Mouse (Mus musculus) midbrain, embryonic 15.5 days (tissue): ENCODE measurements around the gene Lrmp. TPM values are rescaled to one million over a fixed set of nuclear protein-coding genes. Genes with fewer than 3 reads are reported as not detected.

Source experiments
- ATAC-seq: fragments of 200-750 bp; cut with Nextera tagmentation; replicated peaks from 2 replicates; pipeline ENCODE4 v1.8.0; 2017; ENCODE audit warnings: moderate TSS enrichment
- H3K27ac ChIP-seq: fragments of 300-500 bp; sonication (generic); 2 replicates; pipeline ENCODE4 v1.5.1; 2015; ENCODE audit warnings: mild to moderate bottlenecking, inconsistent platforms
- H3K27me3 ChIP-seq: fragments of 300-500 bp; sonication (generic); replicated peaks from 2 replicates; pipeline ENCODE4 v1.6.1; 2015; ENCODE audit warnings: inconsistent platforms
- H3K36me3 ChIP-seq: fragments of 300-500 bp; sonication (generic); replicated peaks from 2 replicates; pipeline ENCODE4 v1.6.1; 2015; ENCODE audit warnings: inconsistent platforms
- H3K4me1 ChIP-seq: fragments of 300-500 bp; sonication (generic); 2 replicates; pipeline ENCODE4 v1.6.1; 2015; ENCODE audit warnings: inconsistent platforms
- H3K4me2 ChIP-seq: fragments of 300-500 bp; sonication (generic); 2 replicates; pipeline ENCODE4 v1.6.1; 2015; ENCODE audit warnings: inconsistent platforms, mild to moderate bottlenecking, moderate library complexity
- H3K4me3 ChIP-seq: fragments of 300-500 bp; sonication (generic); 2 replicates; pipeline ENCODE4 v1.5.1; 2015; ENCODE audit warnings: mild to moderate bottlenecking, inconsistent platforms
- H3K9ac ChIP-seq: fragments of 300-500 bp; sonication (generic); 2 replicates; pipeline ENCODE4 v1.6.1; 2015; ENCODE audit warnings: mild to moderate bottlenecking, inconsistent platforms
- H3K9me3 ChIP-seq: fragments of 300-500 bp; sonication (generic); 2 replicates; pipeline ENCODE4 v1.6.1; 2016; ENCODE audit warnings: inconsistent platforms
- WGBS: fragments of 180-500 bp; shearing (Covaris S2); methylation state at CpG from one replicate; pipeline ENCODE4 v1.1.7; 2015; ENCODE audit warnings: mixed read lengths; 5-methylcytosine and 5-hydroxymethylcytosine counted together
- polyA plus RNA-seq: library from polyadenylated mRNA; unstranded; fragments of >200 nt; fragmentation: Nextera tagmentation; extraction: Ambion mirVana; gene quantifications from 2 replicates; pipeline ENCODE4 v1.2.1, GENCODE M21; 2015

Lrmp gene
- polyA plus RNA-seq, 1 experiment from 2014 or later: 0.62 TPM

- H3K4me2 ChIP-seq: no peak overlapping the region
- no peak overlapping the region for H3K4me3 ChIP-seq
- no peaks in the 10 kb centered on the region for H3K27me3 ChIP-seq
- H3K9me3 ChIP-seq: no peaks in the 10 kb centered on the region
- no peak overlapping the region for H3K9ac ChIP-seq
- H3K4me1 ChIP-seq: no peaks in the 10 kb centered on the region
- WGBS: 94% methylated on average over 5 of the region's 6 CpGs
- H3K36me3 ChIP-seq: no peaks in the 10 kb centered on the region
- ATAC-seq: no peak
- no peak overlapping the region for H3K27ac ChIP-seq
These were observed 9.2 kb upstream of the Lrmp start for GRCm38 (mm10) chr6:145106163-145106842.

- no peak for ATAC-seq
- Histone ChIP-seq H3K27ac (no peak overlapping the region), H3K4me3 (no peak overlapping the region), H3K36me3 (no peaks in the 10 kb centered on the region), H3K9ac (no peak overlapping the region), H3K4me1 (no peaks in the 10 kb centered on the region), H3K4me2 (no peak overlapping the region), H3K27me3 (no peaks in the 10 kb centered on the region), H3K9me3 (no peaks in the 10 kb centered on the region)
- WGBS: 96% methylated on average over 4 of the region's 4 CpGs
These were observed 4.7 kb upstream of the Lrmp start for GRCm38 (mm10) chr6:145110786-145111185.

GRCm38 (mm10) chr6:145112865-145113264 is 2.6 kb upstream of the Lrmp start:
- no peaks in the 10 kb centered on the region for H3K36me3 ChIP-seq
- peaks cover 8% of the 10 kb centered on the region for H3K4me1 ChIP-seq
- H3K4me2 ChIP-seq: no peak overlapping the region
- H3K27ac ChIP-seq: no peak overlapping the region
- H3K9ac ChIP-seq: no peak overlapping the region
- H3K9me3 ChIP-seq: no peaks in the 10 kb centered on the region
- 68% methylated on average over 6 of the region's 6 CpGs for WGBS
- H3K4me3 ChIP-seq: no peak overlapping the region
- no peaks in the 10 kb centered on the region for H3K27me3 ChIP-seq
- ATAC-seq: no peak

GRCm38 (mm10) chr6:145114561-145114960 is 892 bp upstream of the Lrmp start:
- Histone ChIP-seq H3K9me3 (no peaks in the 10 kb centered on the region), H3K9ac (no peak overlapping the region), H3K27ac (no peak overlapping the region), H3K36me3 (no peaks in the 10 kb centered on the region), H3K27me3 (no peaks in the 10 kb centered on the region), H3K4me1 (peaks cover 8% of the 10 kb centered on the region), H3K4me2 (no peak overlapping the region), H3K4me3 (no peak overlapping the region)
- ATAC-seq: no peak
- WGBS: 72% methylated on average over 2 of the region's 2 CpGs

GRCm38 (mm10) chr6:145116098-145116672 is 732 bp downstream of the Lrmp start:
- Histone ChIP-seq H3K9me3 (no peaks in the 10 kb centered on the region), H3K4me1 (peaks cover 8% of the 10 kb centered on the region), H3K4me3 (no peak overlapping the region), H3K27me3 (no peaks in the 10 kb centered on the region), H3K9ac (no peak overlapping the region), H3K27ac (no peak overlapping the region), H3K36me3 (no peaks in the 10 kb centered on the region), H3K4me2 (no peak overlapping the region)
- no peak for ATAC-seq
- 9% methylated on average over 4 of the region's 4 CpGs for WGBS

GRCm38 (mm10) chr6:145120086-145120485 is 4.6 kb downstream of the Lrmp start:
- no peak for ATAC-seq
- Histone ChIP-seq H3K27me3 (no peaks in the 10 kb centered on the region), H3K9ac (no peak overlapping the region), H3K9me3 (no peaks in the 10 kb centered on the region), H3K4me2 (no peak overlapping the region), H3K4me1 (peaks cover 8% of the 10 kb centered on the region), H3K36me3 (no peaks in the 10 kb centered on the region), H3K4me3 (no peak overlapping the region), H3K27ac (no peak overlapping the region)
- 80% methylated on average over 2 of the region's 2 CpGs for WGBS

- no peaks in the 10 kb centered on the region for H3K9me3 ChIP-seq
- H3K27ac ChIP-seq: no peak overlapping the region
- H3K9ac ChIP-seq: no peak overlapping the region
- WGBS: 57% methylated on average over 18 of the region's 18 CpGs
- H3K36me3 ChIP-seq: no peaks in the 10 kb centered on the region
- H3K27me3 ChIP-seq: no peaks in the 10 kb centered on the region
- ATAC-seq: no peak
- H3K4me1 ChIP-seq: peaks cover 7% of the 10 kb centered on the region
- no peak overlapping the region for H3K4me3 ChIP-seq
- no peak overlapping the region for H3K4me2 ChIP-seq
These were observed 5.5 kb downstream of the Lrmp start for GRCm38 (mm10) chr6:145120787-145121589.

GRCm38 (mm10) chr6:145121590-145122420 is 6.4 kb downstream of the Lrmp start:
- 45% methylated on average over 21 of the region's 21 CpGs for WGBS
- Histone ChIP-seq H3K9ac (no peak overlapping the region), H3K36me3 (no peaks in the 10 kb centered on the region), H3K4me2 (no peak overlapping the region), H3K4me1 (no peaks in the 10 kb centered on the region), H3K9me3 (no peaks in the 10 kb centered on the region), H3K27ac (no peak overlapping the region), H3K27me3 (no peaks in the 10 kb centered on the region), H3K4me3 (no peak overlapping the region)
- no peak for ATAC-seq

- Histone ChIP-seq H3K4me3 (no peak overlapping the region), H3K4me1 (no peaks in the 10 kb centered on the region), H3K27me3 (no peaks in the 10 kb centered on the region), H3K4me2 (no peak overlapping the region), H3K36me3 (no peaks in the 10 kb centered on the region), H3K9ac (no peak overlapping the region), H3K27ac (no peak overlapping the region), H3K9me3 (no peaks in the 10 kb centered on the region)
- 38% methylated on average over 8 of the region's 8 CpGs for WGBS
- ATAC-seq: no peak
These were observed 7.1 kb downstream of the Lrmp start for GRCm38 (mm10) chr6:145122423-145123059.

GRCm38 (mm10) chr6:145123136-145124060 is 7.9 kb downstream of the Lrmp start:
- ATAC-seq: no peak
- Histone ChIP-seq H3K36me3 (no peaks in the 10 kb centered on the region), H3K27me3 (no peaks in the 10 kb centered on the region), H3K9me3 (no peaks in the 10 kb centered on the region), H3K4me2 (no peak overlapping the region), H3K27ac (no peak overlapping the region), H3K9ac (no peak overlapping the region), H3K4me1 (no peaks in the 10 kb centered on the region), H3K4me3 (no peak overlapping the region)
- WGBS: 84% methylated on average over 11 of the region's 11 CpGs

GRCm38 (mm10) chr6:145124621-145125020 is 9.2 kb downstream of the Lrmp start:
- H3K9me3 ChIP-seq: no peaks in the 10 kb centered on the region
- no peak overlapping the region for H3K9ac ChIP-seq
- H3K27ac ChIP-seq: no peak overlapping the region
- H3K27me3 ChIP-seq: no peaks in the 10 kb centered on the region
- no peak overlapping the region for H3K4me3 ChIP-seq
- no peak for ATAC-seq
- H3K4me1 ChIP-seq: no peaks in the 10 kb centered on the region
- WGBS: 77% methylated on average over 1 of the region's 1 CpGs
- no peaks in the 10 kb centered on the region for H3K36me3 ChIP-seq
- no peak overlapping the region for H3K4me2 ChIP-seq
